In genomic region chr7:133537366-133537765, GRCm38 (mm10) we compare ENCODE assay signal across 12 mouse cellular contexts.
"Had no signal": no experiment of that assay in that cellular context is flagged by ENCODE, and none has a peak within 500 bp of the region (broad histone marks: within the 10 kb centered on the region; RNA-seq: fewer than 3 reads in every experiment).

No protein-coding gene starts in this region.

- H3K4me3 ChIP-seq: intestine, embryonic 15.5 days; limb, embryonic 13.5 days; megakaryocyte, embryonic 14.5 days; midbrain, embryonic 15.5 days; neural tube, embryonic 12.5 days had no signal

- H3K36me3 ChIP-seq: intestine, embryonic 15.5 days; limb, embryonic 13.5 days; midbrain, embryonic 15.5 days; neural tube, embryonic 12.5 days had no signal

- H3K4me1 ChIP-seq: intestine, embryonic 15.5 days; limb, embryonic 13.5 days; megakaryocyte, embryonic 14.5 days; midbrain, embryonic 15.5 days; neural tube, embryonic 12.5 days had no signal

- H3K27ac ChIP-seq: intestine, embryonic 15.5 days; limb, embryonic 13.5 days; liver, embryonic 14.5 days; macrophage; midbrain, embryonic 15.5 days; neural tube, embryonic 12.5 days had no signal

- ATAC-seq: intestine, embryonic 15.5 days; midbrain, embryonic 15.5 days had no signal

- H3K4me2 ChIP-seq: intestine, embryonic 15.5 days; limb, embryonic 13.5 days; midbrain, embryonic 11.5 days; midbrain, embryonic 15.5 days; neural tube, embryonic 12.5 days had no signal

- DNase-seq: left cerebral cortex, postnatal 4 days; lung, adult 18-20 months; right cerebral cortex, postnatal 14 days; thymus, postnatal 4 days had no signal

- H3K27me3 ChIP-seq: intestine, embryonic 15.5 days; limb, embryonic 13.5 days; megakaryocyte, embryonic 14.5 days; midbrain, embryonic 15.5 days; neural tube, embryonic 12.5 days had no signal

- H3K9me3 ChIP-seq: intestine, embryonic 15.5 days; limb, embryonic 13.5 days; megakaryocyte, embryonic 14.5 days; midbrain, embryonic 15.5 days; neural tube, embryonic 12.5 days had no signal

- H3K9ac ChIP-seq: intestine, embryonic 15.5 days; limb, embryonic 13.5 days; liver, embryonic 14.5 days; midbrain, embryonic 15.5 days; neural tube, embryonic 12.5 days had no signal
